Mouse (Mus musculus): ENCODE data around the gene Gde1. TPM values are rescaled to one million over a fixed set of nuclear protein-coding genes. Genes with fewer than 3 reads are reported as not detected.

Gene Gde1
- total and polyA plus RNA-seq, 3 experiments, result 109 to 211 (median 113) TPM

- Histone ChIP-seq H3K27ac (ENCODE audit: insufficient read depth, low read depth) (no peak overlapping the region), H3K79me2 (replicated peaks; ENCODE audit: control insufficient read depth, extremely low read depth, insufficient read depth, poor library complexity, severe bottlenecking) (no peaks in the 10 kb centered on the region; the same call in 1 of the 2 replicates), H3K4me3 (replicated peaks in 1 of 3; ENCODE audit: low read depth in 2 of 3, low read length in 2 of 3, poor library complexity in 1 of 3) (no peak overlapping the region), H3K9ac (ENCODE audit: insufficient read depth, low read depth) (no peak overlapping the region), H3K9me3 (replicated peaks; ENCODE audit: low read length) (no peaks in the 10 kb centered on the region), H3K4me1 (ENCODE audit: control insufficient read depth in 1 of 2, insufficient read depth in 2 of 2) (peaks cover 0 to 2% of the 10 kb centered on the region in 2 experiments; a peak in 1 of 4 replicates), H3K4me2 (ENCODE audit: insufficient read depth, low read depth, poor library complexity, severe bottlenecking) (no peak overlapping the region), H3K27me3 (replicated peaks) (no peaks in the 10 kb centered on the region), H3K36me3 (replicated peaks in 1 of 2; ENCODE audit: control insufficient read depth in 1 of 2, insufficient read depth in 1 of 2, low read length in 1 of 2) (peaks cover 46 to 78% of the 10 kb centered on the region in 2 experiments)
- TF ChIP-seq ZMIZ1 (IDR thresholded peaks at IDR 0.05; ENCODE audit: low read depth, low read length), result no peak
- no peak for TF ChIP-seq HCFC1 (IDR thresholded peaks at IDR 0.05; ENCODE audit: low read depth, low read length)
- TF ChIP-seq ELF1 (IDR thresholded peaks at IDR 0.05; ENCODE audit: low read depth, low read length), result no peak
- no peak for TF ChIP-seq MAFK (IDR thresholded peaks at IDR 0.05; ENCODE audit: insufficient replicate concordance, low read length)
- TF ChIP-seq MYC (IDR thresholded peaks at IDR 0.05; ENCODE audit: low read depth, low read length), result no peak
- in situ Hi-C loops (cut with MboI; ENCODE audit: low pct_ligation_motif_present, low pct_unique_long_range_greater_than_20kb, low sequenced_read_pairs), result no loop called here
- no peak for DNase-seq (ENCODE audit: extremely low read depth)
- dilution Hi-C loops (cut with MboI; ENCODE audit: extremely low pct_ligation_motif_present, extremely low pct_unique_long_range_greater_than_20kb, low sequenced_read_pairs), result no loop called here
These were observed 26.2 kb upstream of the Gde1 start for GRCm38 (mm10) chr7:118731781-118732180.

- Histone ChIP-seq H3K36me3 (replicated peaks in 1 of 2; ENCODE audit: control insufficient read depth in 1 of 2, insufficient read depth in 1 of 2, low read length in 1 of 2) (peaks cover 61 to 88% of the 10 kb centered on the region in 2 experiments), H3K4me1 (ENCODE audit: control insufficient read depth in 1 of 2, insufficient read depth in 2 of 2) (peaks cover 0 to 2% of the 10 kb centered on the region in 2 experiments; a peak in 1 of 4 replicates), H3K4me2 (ENCODE audit: insufficient read depth, low read depth, poor library complexity, severe bottlenecking) (no peak overlapping the region), H3K79me2 (replicated peaks; ENCODE audit: control insufficient read depth, extremely low read depth, insufficient read depth, poor library complexity, severe bottlenecking) (no peaks in the 10 kb centered on the region; the same call in 1 of the 2 replicates), H3K27me3 (replicated peaks) (no peaks in the 10 kb centered on the region), H3K4me3 (replicated peaks in 1 of 3; ENCODE audit: low read depth in 2 of 3, low read length in 2 of 3, poor library complexity in 1 of 3) (no peak overlapping the region), H3K27ac (ENCODE audit: insufficient read depth, low read depth) (no peak overlapping the region), H3K9ac (ENCODE audit: insufficient read depth, low read depth) (no peak overlapping the region), H3K9me3 (replicated peaks; ENCODE audit: low read length) (no peaks in the 10 kb centered on the region)
- in situ Hi-C loops (cut with MboI; ENCODE audit: low pct_ligation_motif_present, low pct_unique_long_range_greater_than_20kb, low sequenced_read_pairs), result no loop called here
- dilution Hi-C loops (cut with MboI; ENCODE audit: extremely low pct_ligation_motif_present, extremely low pct_unique_long_range_greater_than_20kb, low sequenced_read_pairs), result no loop called here
- DNase-seq (ENCODE audit: extremely low read depth), result no peak
- no peak for TF ChIP-seq USF1 (IDR thresholded peaks at IDR 0.05; ENCODE audit: low read depth, low read length)
- TF ChIP-seq MXI1 (IDR thresholded peaks at IDR 0.05; ENCODE audit: low read depth, low read length), result no peak
- TF ChIP-seq MEF2A (IDR thresholded peaks at IDR 0.05; ENCODE audit: borderline replicate concordance, low read depth, low read length), result no peak
- no peak for TF ChIP-seq IRF4 (IDR thresholded peaks at IDR 0.05; ENCODE audit: low read depth, low read length)
- no peak for TF ChIP-seq ZNF384 (IDR thresholded peaks at IDR 0.05; ENCODE audit: low read depth, low read length)
- TF ChIP-seq BHLHE40 (IDR thresholded peaks at IDR 0.05; ENCODE audit: low read depth, low read length), result no peak
These were observed 23.4 kb upstream of the Gde1 start for GRCm38 (mm10) chr7:118728846-118729587.

GRCm38 (mm10) chr7:118725459-118725858 lies 19.9 kb upstream of the Gde1 start:
- in situ Hi-C loops (cut with MboI; ENCODE audit: low pct_ligation_motif_present, low pct_unique_long_range_greater_than_20kb, low sequenced_read_pairs), result no loop called here
- H3K9ac ChIP-seq (ENCODE audit: insufficient read depth, low read depth), result no peak overlapping the region
- H3K79me2 ChIP-seq (replicated peaks; ENCODE audit: control insufficient read depth, extremely low read depth, insufficient read depth, poor library complexity, severe bottlenecking), result no peaks in the 10 kb centered on the region; the same call in 1 of the 2 replicates
- no peak for TF ChIP-seq POLR2A (IDR thresholded peaks at IDR 0.05; ENCODE audit: low read depth, low read length)
- TF ChIP-seq E2F4 (IDR thresholded peaks at IDR 0.05; ENCODE audit: insufficient replicate concordance, low read depth, low read length), result no peak
- no peak for TF ChIP-seq POLR2AphosphoS2 (IDR thresholded peaks at IDR 0.05; ENCODE audit: low read depth, low read length)
- no peak for TF ChIP-seq CHD2 (IDR thresholded peaks at IDR 0.05; ENCODE audit: low read length)
- TF ChIP-seq PAX5 (IDR thresholded peaks at IDR 0.05; ENCODE audit: low read length), result no peak
- TF ChIP-seq CTCF (conservative IDR thresholded peaks at IDR 0.05 in 1 of 2, IDR thresholded peaks at IDR 0.05 in 1 of 2; ENCODE audit: low read depth in 2 of 2, low read length in 2 of 2), result no peak
- no peak for TF ChIP-seq USF2 (conservative IDR thresholded peaks at IDR 0.05; ENCODE audit: low read depth, low read length)
- TF ChIP-seq MXI1 (IDR thresholded peaks at IDR 0.05; ENCODE audit: low read depth, low read length), result no peak
- TF ChIP-seq KAT2A (IDR thresholded peaks at IDR 0.05; ENCODE audit: insufficient replicate concordance, low read length), result no peak
- no peak for TF ChIP-seq UBTF (IDR thresholded peaks at IDR 0.05; ENCODE audit: low read depth, low read length)
- no peak for TF ChIP-seq JUN (IDR thresholded peaks at IDR 0.05; ENCODE audit: insufficient read depth, low read depth, low read length)
- no peak overlapping the region for H3K4me2 ChIP-seq (ENCODE audit: insufficient read depth, low read depth, poor library complexity, severe bottlenecking)
- H3K27me3 ChIP-seq (replicated peaks), result no peaks in the 10 kb centered on the region
- no peaks in the 10 kb centered on the region for H3K9me3 ChIP-seq (replicated peaks; ENCODE audit: low read length)
- dilution Hi-C loops (cut with MboI; ENCODE audit: extremely low pct_ligation_motif_present, extremely low pct_unique_long_range_greater_than_20kb, low sequenced_read_pairs), result no loop called here
- no peaks in the 10 kb centered on the region for H3K4me1 ChIP-seq (ENCODE audit: control insufficient read depth in 1 of 2, insufficient read depth in 2 of 2)
- no peak overlapping the region for H3K27ac ChIP-seq (ENCODE audit: insufficient read depth, low read depth)
- DNase-seq (ENCODE audit: extremely low read depth), result no peak
- H3K36me3 ChIP-seq (replicated peaks in 1 of 2; ENCODE audit: control insufficient read depth in 1 of 2, insufficient read depth in 1 of 2, low read length in 1 of 2), result peaks cover 63 to 85% of the 10 kb centered on the region in 2 experiments
- no peak overlapping the region for H3K4me3 ChIP-seq (replicated peaks in 1 of 3; ENCODE audit: low read depth in 2 of 3, low read length in 2 of 3, poor library complexity in 1 of 3)

Measured in CH12.LX (cell line).